In genomic region chr15:77847826-77848225, GRCm38 (mm10) we compare ENCODE assay signal across 20 mouse cellular contexts. TPM values are rescaled to one million over a fixed set of nuclear protein-coding genes. Genes with fewer than 3 reads are reported as not detected.
DNase-seq lines count a peak whose midpoint lies in the region; ATAC-seq and TF ChIP-seq lines count a peak whose summit lies in the region.
"Had no signal": no experiment of that assay in that cellular context is flagged by ENCODE, and none has a peak within 500 bp of the region (broad histone marks: within the 10 kb centered on the region; RNA-seq: fewer than 3 reads in every experiment).

No protein-coding gene starts in this region.

- intact Hi-C loops in heart, adult 2 months (cut with DNase I) = no loop called here

- no peaks in the 10 kb centered on the region for H3K27me3 ChIP-seq in ES-Bruce4 (ENCODE audit: control insufficient read depth, insufficient read depth, low read length, poor library complexity, severe bottlenecking)
- H3K27me3 ChIP-seq in liver, postnatal 0 days (ENCODE audit: insufficient read depth, low read length) = no peaks in the 10 kb centered on the region
- H3K27me3 ChIP-seq in heart, adult 2 months (ENCODE audit: control insufficient read depth, insufficient read depth, low read length) = no peaks in the 10 kb centered on the region
- H3K27me3 ChIP-seq in forebrain, embryonic 10.5 days (ENCODE audit: poor library complexity, severe bottlenecking) = no peaks in the 10 kb centered on the region
- H3K27me3 ChIP-seq: embryonic facial prominence, embryonic 12.5 days; forebrain, embryonic 15.5 days; heart, embryonic 13.5 days; hindbrain, embryonic 13.5 days had no signal

- H3K9me3 ChIP-seq in ES-Bruce4 (replicated peaks; ENCODE audit: control insufficient read depth, insufficient read depth, low read length, poor library complexity, severe bottlenecking) = no peaks in the 10 kb centered on the region
- no peaks in the 10 kb centered on the region for H3K9me3 ChIP-seq in liver, postnatal 0 days (ENCODE audit: low read length)
- H3K9me3 ChIP-seq in forebrain, embryonic 10.5 days = peaks cover under 1% of the 10 kb centered on the region; the same call in 1 of the 2 replicates
- H3K9me3 ChIP-seq: embryonic facial prominence, embryonic 12.5 days; forebrain, embryonic 15.5 days; heart, embryonic 13.5 days; hindbrain, embryonic 13.5 days had no signal

- TF ChIP-seq EP300 in ES-Bruce4 (IDR thresholded peaks at IDR 0.05; ENCODE audit: insufficient read depth, low read depth, low read length) = peak; percentile 98
- TF ChIP-seq EP300 in liver, postnatal 0 days (IDR thresholded peaks at IDR 0.05; ENCODE audit: low read depth) = no peak
- TF ChIP-seq EP300 in heart, adult 2 months (IDR thresholded peaks at IDR 0.05; ENCODE audit: insufficient read depth, low read depth, low read length) = no peak

- H3K36me3 ChIP-seq in ES-Bruce4 (ENCODE audit: control insufficient read depth, insufficient read depth, low read length, poor library complexity, severe bottlenecking) = no peaks in the 10 kb centered on the region
- H3K36me3 ChIP-seq in liver, postnatal 0 days (replicated peaks; ENCODE audit: insufficient read depth, low read length) = no peaks in the 10 kb centered on the region
- H3K36me3 ChIP-seq in heart, adult 2 months (ENCODE audit: control insufficient read depth, insufficient read depth, low read length) = no peaks in the 10 kb centered on the region
- no peaks in the 10 kb centered on the region for H3K36me3 ChIP-seq in forebrain, embryonic 10.5 days (replicated peaks)
- H3K36me3 ChIP-seq: embryonic facial prominence, embryonic 12.5 days; forebrain, embryonic 15.5 days; heart, embryonic 13.5 days; hindbrain, embryonic 13.5 days had no signal

- H3K4me2 ChIP-seq in liver, postnatal 0 days (ENCODE audit: low read depth, low read length) = no peak overlapping the region
- H3K4me2 ChIP-seq: embryonic facial prominence, embryonic 12.5 days; forebrain, embryonic 15.5 days; heart, embryonic 13.5 days; hindbrain, embryonic 13.5 days; midbrain, embryonic 11.5 days had no signal

- no peaks in the 10 kb centered on the region for H3K79me2 ChIP-seq in heart, adult 2 months (replicated peaks; ENCODE audit: control insufficient read depth, insufficient read depth, low read length)

- H3K9ac ChIP-seq in ES-Bruce4 (ENCODE audit: low read depth, poor library complexity, severe bottlenecking) = no peak overlapping the region
- no peak overlapping the region for H3K9ac ChIP-seq in liver, postnatal 0 days (replicated peaks)
- no peak overlapping the region for H3K9ac ChIP-seq in heart, adult 2 months (ENCODE audit: low read depth, low read length)
- H3K9ac ChIP-seq: embryonic facial prominence, embryonic 12.5 days; forebrain, embryonic 15.5 days; heart, embryonic 13.5 days; hindbrain, embryonic 13.5 days had no signal

- TF ChIP-seq CTCF in ES-Bruce4 (IDR thresholded peaks at IDR 0.05; ENCODE audit: low read depth, low read length) = no peak
- TF ChIP-seq CTCF in embryonic fibroblast, embryonic 13.5 days (IDR thresholded peaks at IDR 0.05; ENCODE audit: borderline replicate concordance, insufficient read depth, low read length) = no peak
- no peak for TF ChIP-seq CTCF in liver, postnatal 0 days (IDR thresholded peaks at IDR 0.05; ENCODE audit: low read depth)
- no peak for TF ChIP-seq CTCF in heart, adult 2 months (IDR thresholded peaks at IDR 0.05)

- ATAC-seq in liver, postnatal 0 days = no peak
- ATAC-seq: forebrain, embryonic 15.5 days had no signal

- peak; percentile 11 for DNase-seq in CD4-positive helper T cell, adult 2 months (ENCODE audit: low read depth, low spot score)
- no peak for DNase-seq in liver, postnatal 0 days
- no peak for DNase-seq in thymus, postnatal 25 days
- DNase-seq in heart, adult 2 months = no peak
- no peak for DNase-seq in forebrain, embryonic 10.5 days (ENCODE audit: extremely low spot score, low spot score)
- DNase-seq: adrenal gland, adult 8-10 months; B cell, adult 2 months; cerebellum, adult 9-10 months; kidney, adult 8-10 months; kidney, postnatal 36 days; left cerebral cortex, postnatal 4 days; thymus, postnatal 14 days had no signal

- H3K4me1 ChIP-seq in ES-Bruce4 (ENCODE audit: control insufficient read depth, insufficient read depth, low read length) = peaks cover 12% of the 10 kb centered on the region
- 0 out of 2 replicates have a peak, but pooled peaks cover 5% of the 10 kb centered on the region for H3K4me1 ChIP-seq in embryonic fibroblast, embryonic 13.5 days (ENCODE audit: control insufficient read depth, insufficient read depth, low read length)
- H3K4me1 ChIP-seq in liver, postnatal 0 days (ENCODE audit: insufficient read depth) = peaks cover 24% of the 10 kb centered on the region
- H3K4me1 ChIP-seq in heart, adult 2 months (ENCODE audit: control insufficient read depth, insufficient read depth, low read length) = no peaks in the 10 kb centered on the region
- peaks cover 21% of the 10 kb centered on the region for H3K4me1 ChIP-seq in forebrain, embryonic 10.5 days
- H3K4me1 ChIP-seq: embryonic facial prominence, embryonic 12.5 days; hindbrain, embryonic 13.5 days had no signal

- WGBS in liver, postnatal 0 days (ENCODE audit: insufficient replicate concordance) = 57% methylated on average over 3 of the region's 3 CpGs
- WGBS in heart, adult 2 months = 78% methylated on average over 3 of the region's 3 CpGs
- 77% methylated on average over 3 of the region's 3 CpGs for WGBS in forebrain, embryonic 10.5 days

- H3K27ac ChIP-seq in ES-Bruce4 (ENCODE audit: insufficient read depth, low read length) = peak overlapping the region; percentile 90
- H3K27ac ChIP-seq in embryonic fibroblast, embryonic 13.5 days (ENCODE audit: insufficient read depth, low read length) = peak overlapping the region; percentile 60
- H3K27ac ChIP-seq in liver, postnatal 0 days (ENCODE audit: low read depth) = 0 out of 2 replicates have a peak overlapping the region, but pooled peaks have one; percentile 53
- H3K27ac ChIP-seq in heart, adult 2 months = no peak overlapping the region
- H3K27ac ChIP-seq in forebrain, embryonic 10.5 days = no peak overlapping the region
- H3K27ac ChIP-seq: embryonic facial prominence, embryonic 12.5 days; forebrain, embryonic 15.5 days; heart, embryonic 13.5 days; hindbrain, embryonic 13.5 days; left cerebral cortex, adult 2 months had no signal

- peak overlapping the region; percentile 7; the same call in 1 of the 2 replicates for H3K4me3 ChIP-seq in ES-Bruce4 (ENCODE audit: low read depth, low read length)
- H3K4me3 ChIP-seq in embryonic fibroblast, embryonic 13.5 days (ENCODE audit: insufficient read depth, low read length) = no peak overlapping the region
- H3K4me3 ChIP-seq in liver, postnatal 0 days (ENCODE audit: low read depth, low read length) = no peak overlapping the region
- H3K4me3 ChIP-seq in heart, adult 2 months = no peak overlapping the region
- H3K4me3 ChIP-seq in forebrain, embryonic 10.5 days = no peak overlapping the region
- H3K4me3 ChIP-seq: embryonic facial prominence, embryonic 12.5 days; forebrain, embryonic 15.5 days; heart, embryonic 13.5 days; hindbrain, embryonic 13.5 days; left cerebral cortex, adult 2 months had no signal

- TF ChIP-seq POLR2A in ES-Bruce4 (IDR thresholded peaks at IDR 0.05; ENCODE audit: insufficient read depth, low read length) = no peak
- no peak for TF ChIP-seq POLR2A in embryonic fibroblast, embryonic 13.5 days (IDR thresholded peaks at IDR 0.05; ENCODE audit: low read depth, low read length)
- TF ChIP-seq POLR2A in heart, adult 2 months (IDR thresholded peaks at IDR 0.05; ENCODE audit: insufficient read depth, low read depth, low read length) = no peak

RNA-seq across cellular contexts. Expression of gene Myh9, which starts 5.9 kb away (rescaled TPM):
- polyA plus RNA-seq in ES-Bruce4 (2011; ENCODE audit: insufficient read depth, insufficient read length, low read depth, missing spikeins) = 584 and 601 TPM in 2 replicates
- 718 and 1,071 TPM in 2 replicates for polyA plus RNA-seq in embryonic fibroblast, embryonic 13.5 days (2011; ENCODE audit: insufficient read length, low read depth, missing spikeins)
- 17.7 and 22.4 TPM in 2 replicates for polyA plus RNA-seq in liver, postnatal 0 days (2015; fragmentation: Nextera tagmentation; extraction: Ambion mirVana)
- 100 to 1,000 TPM in 1 of 2 experiments, 10 to 100 TPM in 1; 88.3 to 111 TPM for total RNA-seq in heart, adult 2 months (2021)
- 30.4 and 46.8 TPM in 2 replicates for polyA plus RNA-seq in heart, adult 2 months (2012; rRNA removed)
- 35.6 and 36.8 TPM in 2 replicates for polyA plus RNA-seq in forebrain, embryonic 10.5 days (2016; fragmentation: Nextera tagmentation; extraction: Ambion mirVana)

Comparison
In these comparisons a context has a peak if more than half of its experiments do, and no peak if none do; other contexts are left out.
1. H3K27ac ChIP-seq: peak in ES-Bruce4 (single experiment), embryonic fibroblast, embryonic 13.5 days (single experiment) and liver, postnatal 0 days (single experiment); none in heart, adult 2 months (single experiment) and forebrain, embryonic 10.5 days (single experiment).
2. RNA of gene Myh9, which starts 5.9 kb away (polyA plus RNA-seq): 718 to 1,071 TPM in embryonic fibroblast, embryonic 13.5 days and 584 to 601 TPM in ES-Bruce4; 35.6 to 36.8 TPM in forebrain, embryonic 10.5 days, 30.4 to 46.8 TPM in heart, adult 2 months and 17.7 to 22.4 TPM in liver, postnatal 0 days; every median in the first group is over 10 times any median in the second.